Mouse (Mus musculus) right cerebral cortex, postnatal 4 days (tissue): ENCODE measurements at regions not wholly inside any gene's neighbourhood (a gene's known extent, or its start where the extent isn't known, plus 50 kb on each side); places are given as distances from the start of the nearest gene placed in this dataset.

Experiments used
- DNase-seq: peaks from one replicate; pipeline ENCODE4 v3.0.0-alpha.2; 2022

- DNase-seq = no peak
Observed at GRCm38 (mm10) chr6:104916787-104917186, 424.2 kb downstream of the Cntn6 start.

- no peak for DNase-seq
Observed at GRCm38 (mm10) chr6:104922577-104922976, 430.0 kb downstream of the Cntn6 start.

- DNase-seq = no peak
Observed at GRCm38 (mm10) chr6:104926088-104926487, 433.5 kb downstream of the Cntn6 start.

DNA sequence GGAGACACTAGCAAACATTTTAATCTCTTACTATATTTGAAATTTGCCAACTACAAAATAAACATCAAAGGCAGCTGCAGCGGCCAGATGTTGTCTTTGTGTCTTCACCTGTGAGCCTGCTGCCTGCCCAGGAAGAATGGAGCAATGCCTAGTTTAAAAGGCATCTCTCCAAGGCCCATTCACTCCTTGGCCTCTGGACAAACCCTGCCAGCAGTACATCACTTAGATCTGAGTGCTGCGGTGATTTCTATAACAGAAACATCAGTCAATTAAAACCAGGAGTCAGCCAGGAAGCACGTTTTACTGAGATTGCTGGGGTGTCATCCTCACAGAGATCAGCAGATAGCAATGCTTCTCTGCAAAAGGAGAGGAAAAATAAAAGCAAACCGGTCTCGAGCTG lies 437.7 kb downstream of the Cntn6 start:
- no peak for DNase-seq

DNA sequence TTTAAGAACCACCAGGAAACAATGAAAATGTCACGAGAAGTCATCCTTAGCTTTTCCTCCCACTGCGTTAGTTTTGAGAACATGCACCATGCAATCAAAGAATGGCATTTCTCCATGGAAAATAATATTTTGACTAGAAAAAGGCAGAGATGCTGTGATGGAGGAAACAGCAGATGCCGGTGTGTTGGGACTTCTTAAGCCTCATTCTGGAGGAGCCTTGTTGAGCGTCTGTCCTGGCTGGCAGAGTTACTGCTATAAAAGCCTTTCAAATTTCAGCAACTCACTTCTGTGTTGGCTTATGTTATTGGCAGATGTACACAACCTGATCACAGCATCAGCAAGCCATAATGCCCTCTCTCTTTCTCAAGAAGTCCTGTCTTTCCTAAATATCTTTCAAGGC lies 439.6 kb downstream of the Cntn6 start:
- no peak for DNase-seq

GRCm38 (mm10) chr6:104939134-104939533 lies 446.5 kb downstream of the Cntn6 start:
- DNase-seq = no peak

DNA sequence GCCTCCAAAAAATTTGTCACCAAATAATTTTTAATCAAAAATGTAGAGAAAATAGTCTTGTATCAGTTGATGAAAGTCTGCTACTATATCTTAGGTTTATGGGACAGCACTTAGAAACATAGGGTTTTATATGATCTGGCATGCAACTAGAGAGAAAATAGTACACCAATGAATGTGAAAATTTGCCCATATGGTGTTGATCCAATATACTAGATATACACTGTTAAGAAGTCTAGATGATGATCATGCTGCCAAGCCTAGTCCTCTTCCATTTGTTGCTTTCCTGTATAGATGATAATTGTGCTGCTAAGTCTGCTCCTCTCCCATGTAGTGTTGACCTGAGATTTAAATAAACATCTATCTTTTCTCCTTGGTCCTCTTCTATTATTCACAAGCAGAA lies 481.9 kb downstream of the Cntn6 start:
- no peak for DNase-seq

DNA sequence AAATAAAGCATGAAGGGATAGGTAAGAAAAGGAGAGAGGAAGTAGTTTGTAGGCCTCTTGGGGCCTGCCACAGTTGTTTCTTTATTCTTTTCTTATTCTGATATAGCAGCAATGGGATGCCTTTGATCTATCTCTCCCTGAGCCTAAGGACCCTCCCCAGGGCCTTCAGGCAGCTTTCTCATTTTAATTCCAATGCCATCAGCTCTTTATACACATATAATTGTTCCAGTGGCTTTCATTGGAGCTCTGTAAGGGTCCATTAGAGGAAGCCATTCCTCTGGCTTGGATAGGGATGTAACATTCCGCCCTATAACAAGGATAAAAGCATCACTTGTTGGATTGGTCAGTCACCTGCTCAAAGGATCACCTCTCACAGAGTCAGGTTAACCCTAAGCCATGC lies 491.6 kb downstream of the Cntn6 start:
- DNase-seq = no peak

DNA sequence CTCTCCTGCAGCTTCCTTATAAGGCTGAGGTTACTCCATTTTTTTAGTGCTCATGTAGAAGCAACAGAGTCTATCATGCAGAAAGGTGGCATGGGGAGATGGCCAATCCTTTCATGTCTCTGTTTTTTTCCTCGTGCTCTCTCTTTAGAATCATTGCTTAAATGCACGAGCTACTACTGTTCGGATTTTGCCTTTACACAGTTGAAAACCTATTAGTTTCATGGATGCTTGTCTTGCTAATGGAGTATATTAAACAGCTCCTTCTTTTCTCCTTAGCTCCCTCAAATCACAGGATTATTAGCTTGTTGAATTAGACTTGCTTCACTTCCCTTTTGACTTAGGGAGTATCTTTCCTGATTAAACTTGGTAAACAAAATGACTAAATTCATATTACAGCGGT lies 497.3 kb downstream of the Cntn6 start:
- DNase-seq = no peak

- no peak for DNase-seq
Observed at GRCm38 (mm10) chr6:104990366-104990765, 497.8 kb downstream of the Cntn6 start.

DNA sequence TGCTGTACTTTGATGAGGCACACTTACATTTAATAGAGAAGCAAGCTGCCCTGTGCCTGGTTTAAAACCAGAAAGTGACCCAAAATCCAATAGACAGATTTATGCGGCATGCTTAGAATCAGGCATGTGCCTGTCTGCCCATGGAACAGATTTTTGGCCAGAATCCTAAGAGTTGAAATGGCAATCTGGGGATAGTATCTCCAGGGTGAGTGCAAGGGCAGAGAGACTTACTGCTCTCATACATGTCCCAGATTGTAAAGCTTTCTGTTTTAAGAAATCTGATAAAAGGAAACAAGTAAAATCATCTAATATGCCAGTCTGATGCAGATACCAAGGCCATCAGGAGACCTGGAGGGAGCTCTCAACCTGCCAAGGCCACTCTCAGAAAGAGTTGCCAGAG lies 507.0 kb downstream of the Cntn6 start:
- DNase-seq = no peak

- DNase-seq = no peak
Observed at GRCm38 (mm10) chr6:105020672-105021071, 528.1 kb downstream of the Cntn6 start.

GRCm38 (mm10) chr6:105021174-105021573 lies 528.6 kb downstream of the Cntn6 start:
- no peak for DNase-seq

DNA sequence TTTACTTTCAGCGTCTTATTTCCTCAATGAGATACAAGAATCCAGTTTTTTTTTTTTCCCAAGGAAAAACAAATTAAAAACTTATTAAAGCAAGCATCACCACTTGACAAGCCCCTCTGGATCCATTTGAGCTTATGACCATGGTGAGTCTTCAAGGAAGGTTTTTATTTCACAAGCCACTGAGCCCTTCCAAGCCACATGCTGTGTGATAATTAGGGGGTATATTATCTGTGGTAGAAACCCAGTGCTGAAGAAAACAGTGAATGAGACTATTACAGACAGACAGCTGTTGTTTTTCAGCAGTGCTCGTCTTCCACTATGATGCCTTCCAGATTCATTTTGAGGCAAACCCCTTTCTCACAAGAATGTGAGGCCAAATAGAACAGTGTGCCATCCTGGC lies 573.6 kb downstream of the Cntn6 start:
- DNase-seq = no peak

- DNase-seq = peak; percentile 42
Observed at GRCm38 (mm10) chr6:105090882-105091281, 586.6 kb upstream of the Cntn4 start.
